Mouse (Mus musculus) stomach, postnatal 0 days (tissue): ENCODE measurements around the gene Smurf2.

Source experiments
- CTCF ChIP-seq: IDR thresholded peaks from 2 replicates; pipeline ENCODE4 v1.5.1; 2016; ENCODE audit warnings: antibody characterized with exemption, low read depth, mild to moderate bottlenecking, moderate library complexity
- EP300 ChIP-seq: optimal IDR thresholded peaks from 2 replicates; pipeline ENCODE3; 2016; ENCODE audit warnings: antibody characterized with exemption

GRCm38 (mm10) chr11:106779388-106780088, 141.0 kb downstream of the Smurf2 start, which contains the start of gene Polg2:
- no peak for TF ChIP-seq CTCF
- peak; percentile 76 for TF ChIP-seq EP300
